Mouse (Mus musculus): ENCODE data around the gene Terb2. TPM values are rescaled to one million over a fixed set of nuclear protein-coding genes. Genes with fewer than 3 reads are reported as not detected.

Gene Terb2
- total RNA-seq, 2 experiments from 2014 or later: not detected

DNA sequence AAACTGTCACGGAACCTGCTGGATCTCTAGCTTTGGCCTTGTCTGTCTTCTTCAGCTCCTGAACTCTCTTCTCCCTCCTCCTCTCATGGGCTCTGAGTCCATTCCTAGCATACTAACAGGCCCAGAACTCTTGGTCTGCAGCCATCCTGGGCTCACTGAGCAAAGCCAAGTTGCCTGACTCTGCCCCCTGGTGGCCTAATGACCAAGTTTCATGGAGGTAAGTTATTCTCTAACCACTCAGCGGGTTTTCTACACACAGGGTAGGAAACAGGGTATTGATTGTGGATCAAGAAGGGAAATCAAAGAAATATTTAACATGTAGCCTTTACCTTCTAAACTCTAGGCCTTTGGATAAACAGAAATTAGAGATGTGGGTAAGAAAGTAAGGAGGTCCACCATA is 25.4 kb upstream of the Terb2 start, which contains the start of gene Trim69:
Gene Trim69 (plus strand): TSS at position 21 of the 400 bp plus-strand sequence.
- peak; percentile 66 for ATAC-seq (replicated peaks; ENCODE audit: poor library complexity)

DNA sequence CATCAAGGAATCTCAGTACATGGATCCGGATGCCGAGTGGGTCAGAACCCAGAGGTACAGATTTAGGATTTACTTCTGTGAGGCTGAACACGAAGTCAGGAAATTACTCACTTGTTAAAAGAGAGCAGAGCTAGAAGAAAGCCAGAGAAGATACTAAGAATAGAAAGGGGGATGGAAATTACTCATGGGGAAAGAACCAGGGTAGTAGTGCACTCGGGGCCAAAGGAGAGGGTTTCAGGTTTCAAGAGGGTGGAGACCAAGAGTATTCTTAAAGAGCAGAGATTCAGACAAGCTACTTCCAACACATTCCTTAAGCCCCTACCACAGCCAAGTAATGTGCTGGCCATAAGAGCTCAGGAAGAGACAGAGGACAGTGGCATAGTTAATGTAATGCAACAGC is 24.5 kb upstream of the Terb2 start:
- ATAC-seq (replicated peaks; ENCODE audit: poor library complexity): no peak

DNA sequence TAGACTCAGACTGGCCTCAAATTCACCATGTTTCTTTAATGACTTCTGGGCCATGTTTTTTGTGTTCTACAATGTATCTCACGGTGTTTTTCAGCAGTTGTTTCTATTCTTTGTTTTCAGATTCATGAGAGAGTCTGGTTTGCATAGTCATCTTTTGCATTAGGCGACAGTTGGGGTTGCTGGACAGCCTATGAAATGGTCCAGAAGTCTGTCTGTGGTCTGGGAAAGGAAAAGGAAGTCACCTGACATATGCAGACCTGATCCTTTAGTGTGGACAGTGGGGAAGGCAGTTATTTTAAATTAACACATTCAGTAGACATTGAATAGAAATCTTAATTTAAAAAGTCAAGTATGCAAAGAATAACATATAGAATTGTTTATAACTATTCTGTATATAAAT is 23.5 kb upstream of the Terb2 start:
- no peak for ATAC-seq (replicated peaks; ENCODE audit: poor library complexity)

DNA sequence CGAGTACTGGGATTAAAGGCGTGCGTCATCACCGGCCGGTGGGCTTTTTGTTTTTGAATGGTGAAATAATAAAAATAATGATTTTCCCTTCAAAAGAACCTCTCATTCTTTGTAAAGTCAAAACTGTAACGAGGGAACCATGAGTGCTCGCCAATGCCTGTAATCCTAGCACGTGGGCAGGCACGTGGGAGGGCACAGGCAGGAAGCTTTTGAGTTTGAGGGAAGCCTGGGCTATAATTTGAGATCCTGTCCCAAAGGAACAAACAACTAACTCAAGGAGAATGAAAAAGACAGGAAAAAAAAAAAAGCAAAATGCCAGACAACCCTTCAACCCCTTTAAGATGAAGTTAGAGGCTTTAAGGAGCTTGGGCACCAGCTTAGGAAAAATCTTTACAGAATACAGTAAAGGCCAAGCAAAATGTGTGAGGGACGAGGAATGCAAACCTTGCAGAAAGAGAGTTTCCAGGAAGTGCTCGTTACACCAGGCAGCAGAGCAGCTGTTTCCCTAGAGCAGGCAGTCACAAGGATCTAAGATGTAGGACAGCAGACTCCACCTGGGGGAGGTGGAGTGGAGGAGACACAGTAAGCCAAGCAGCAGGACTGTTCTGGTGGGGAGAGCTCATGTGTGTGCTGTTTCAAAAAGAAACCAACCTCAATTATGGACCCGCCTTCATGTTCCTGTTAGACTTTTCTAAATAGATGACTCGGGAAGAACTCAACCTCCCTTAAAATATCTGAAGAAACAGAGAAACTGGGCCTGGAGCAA is 22.5 kb upstream of the Terb2 start:
- ATAC-seq (replicated peaks; ENCODE audit: poor library complexity): peak; percentile 38

DNA sequence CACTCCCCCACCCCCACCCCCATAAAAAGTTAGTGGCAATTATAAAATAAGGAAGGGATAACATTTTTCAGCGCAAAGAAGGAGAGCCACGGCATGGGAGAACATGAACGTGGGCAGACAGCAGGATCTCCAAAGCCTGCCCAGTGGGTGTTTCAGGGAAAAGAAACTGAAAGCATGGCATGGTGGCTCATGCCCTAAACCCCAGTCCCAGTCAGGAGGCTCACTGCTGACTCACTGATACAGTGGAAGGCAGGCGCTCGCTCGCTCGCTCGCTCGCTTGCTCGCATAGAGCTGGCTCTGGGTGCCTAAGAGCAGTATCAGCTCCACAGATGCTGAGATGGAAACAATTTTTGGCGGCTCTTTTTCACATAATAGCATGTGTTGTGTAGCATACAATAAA is 21.8 kb upstream of the Terb2 start:
- peak; percentile 87 for ATAC-seq (replicated peaks; ENCODE audit: poor library complexity)

DNA sequence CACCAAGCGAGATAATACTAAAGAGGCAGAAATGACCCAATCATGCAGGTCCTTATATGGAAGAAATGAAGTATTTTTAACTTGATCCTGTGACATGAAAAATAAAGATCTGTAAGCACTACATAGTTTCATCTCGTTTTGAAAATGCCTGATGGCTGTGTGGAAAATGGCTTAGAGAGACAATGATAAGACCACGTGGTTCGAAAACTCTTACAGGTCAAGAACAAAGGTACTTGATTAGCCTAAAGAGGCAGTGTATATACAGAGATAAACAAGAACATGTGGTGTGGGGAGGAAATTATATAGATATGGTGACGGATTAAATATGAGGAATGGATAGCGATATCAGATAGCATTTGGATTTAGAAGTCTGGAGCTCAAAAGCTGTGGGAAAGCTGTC is 14.8 kb upstream of the Terb2 start:
- ATAC-seq (replicated peaks; ENCODE audit: poor library complexity): no peak

DNA sequence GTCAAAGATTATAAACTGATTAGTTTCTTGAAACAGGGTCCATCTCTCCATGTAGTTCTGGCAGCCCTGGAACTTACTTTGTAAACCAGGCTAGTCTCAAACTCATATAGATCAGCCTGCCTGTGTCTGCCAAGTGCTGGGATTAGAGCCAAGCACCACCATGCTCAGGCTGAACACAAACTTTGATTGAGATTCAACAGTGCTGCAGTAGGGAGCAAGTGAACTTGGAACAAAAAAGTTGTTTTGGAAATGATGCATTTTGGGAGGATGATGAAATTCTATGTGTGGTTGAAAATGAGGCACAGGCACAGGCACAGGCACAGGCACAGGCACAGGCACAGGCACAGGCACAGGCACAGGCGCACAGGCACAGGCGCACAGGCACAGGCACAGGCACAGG is 13.9 kb upstream of the Terb2 start:
- no peak for ATAC-seq (replicated peaks; ENCODE audit: poor library complexity)

DNA sequence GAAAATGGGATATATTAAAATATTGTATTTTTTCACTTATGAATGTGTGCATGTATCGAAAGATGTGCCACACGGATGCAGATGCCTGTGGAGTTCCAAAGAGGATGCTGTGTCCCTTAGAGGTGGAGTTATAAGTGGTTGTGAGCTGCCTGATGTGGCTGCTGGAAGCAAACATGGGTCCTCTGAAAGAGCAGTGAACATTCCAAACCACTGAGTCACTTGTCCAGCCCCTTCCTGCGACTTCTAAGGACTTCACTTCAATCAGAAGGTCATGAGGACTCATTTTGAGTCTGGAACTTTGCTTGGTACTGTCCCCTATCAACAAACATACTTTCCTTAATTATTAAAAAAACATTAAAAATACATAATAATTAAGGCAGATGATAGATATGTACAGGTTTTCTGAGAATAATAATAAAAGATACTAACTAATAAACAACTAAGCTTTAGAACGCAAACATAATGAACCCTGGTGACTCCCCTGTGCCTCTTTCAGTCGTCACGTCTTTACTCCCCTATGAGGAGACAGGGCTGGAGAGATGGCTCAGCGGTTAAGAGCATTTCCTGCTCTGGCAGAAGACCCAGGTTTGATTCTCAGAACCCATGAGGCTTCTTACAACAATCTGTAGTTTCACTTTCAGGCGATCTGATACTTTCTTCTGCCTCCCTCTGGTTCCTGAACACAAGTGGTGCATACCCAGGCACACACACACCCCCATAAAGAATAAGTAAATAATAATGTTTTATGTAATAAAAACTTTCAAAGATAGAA is 5.8 kb upstream of the Terb2 start:
- peak; percentile 39; the same call in 1 of the 2 replicates for ATAC-seq (replicated peaks; ENCODE audit: poor library complexity)

DNA sequence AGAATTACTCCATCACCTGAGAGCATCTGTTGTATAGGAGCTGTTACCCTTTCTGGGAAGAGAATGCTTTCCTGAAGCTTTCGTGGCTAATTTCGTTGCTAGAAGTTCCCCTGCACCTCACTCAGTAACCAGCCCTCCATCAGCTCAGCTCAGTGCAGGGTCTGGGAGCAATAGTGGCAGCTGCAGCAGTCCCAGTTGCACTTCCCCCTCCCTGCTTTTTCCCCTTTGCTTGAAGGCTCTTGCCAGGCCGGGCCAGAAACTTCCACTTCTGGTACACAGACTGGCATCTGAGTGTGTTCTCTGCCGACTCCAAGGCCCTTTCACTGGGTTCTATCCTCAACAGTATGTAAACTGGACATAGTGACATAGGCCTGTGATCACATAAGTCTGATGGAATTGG is 986 bp upstream of the Terb2 start:
- ATAC-seq (replicated peaks; ENCODE audit: poor library complexity): peak; percentile 62

DNA sequence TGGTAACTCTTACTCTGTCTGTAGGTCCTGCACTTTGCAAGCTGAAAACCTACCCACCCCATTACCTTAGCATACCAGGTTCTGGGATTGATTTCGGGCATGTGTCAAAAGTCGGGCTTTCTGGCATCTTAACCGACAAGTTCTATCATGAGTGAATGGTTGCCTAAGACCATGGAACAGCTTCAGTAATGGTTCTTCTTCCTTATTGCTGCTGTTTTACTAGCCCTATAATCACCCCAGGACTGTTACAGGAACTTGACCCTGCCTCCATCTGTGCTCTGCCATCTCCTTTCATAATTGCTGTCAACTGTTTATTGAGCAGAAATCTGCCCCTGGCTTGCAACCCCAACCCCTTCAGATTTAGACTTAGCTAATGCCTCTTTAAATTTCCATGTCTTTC is 679 bp downstream of the Terb2 start:
- no peak for ATAC-seq (replicated peaks; ENCODE audit: poor library complexity)

DNA sequence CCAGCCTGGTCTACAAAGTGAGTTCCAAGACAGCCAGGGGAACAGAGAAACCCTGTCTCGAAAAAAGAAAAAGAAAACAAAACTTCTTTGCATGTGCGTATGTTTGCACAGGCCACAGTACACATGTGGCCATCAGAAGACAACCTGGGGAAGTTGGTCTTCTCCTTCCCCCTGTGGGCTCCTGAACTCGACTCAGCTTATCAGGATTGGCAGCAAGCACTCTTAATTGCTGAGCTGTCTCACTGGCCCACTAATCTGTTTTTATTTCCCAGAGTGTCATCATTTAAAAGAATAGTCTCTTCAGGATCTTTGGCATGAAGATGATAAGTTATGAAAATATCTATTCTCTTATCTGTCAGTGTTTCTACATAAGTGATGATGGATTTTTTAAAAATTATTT is 5.8 kb downstream of the Terb2 start:
- no peak for ATAC-seq (replicated peaks; ENCODE audit: poor library complexity)

DNA sequence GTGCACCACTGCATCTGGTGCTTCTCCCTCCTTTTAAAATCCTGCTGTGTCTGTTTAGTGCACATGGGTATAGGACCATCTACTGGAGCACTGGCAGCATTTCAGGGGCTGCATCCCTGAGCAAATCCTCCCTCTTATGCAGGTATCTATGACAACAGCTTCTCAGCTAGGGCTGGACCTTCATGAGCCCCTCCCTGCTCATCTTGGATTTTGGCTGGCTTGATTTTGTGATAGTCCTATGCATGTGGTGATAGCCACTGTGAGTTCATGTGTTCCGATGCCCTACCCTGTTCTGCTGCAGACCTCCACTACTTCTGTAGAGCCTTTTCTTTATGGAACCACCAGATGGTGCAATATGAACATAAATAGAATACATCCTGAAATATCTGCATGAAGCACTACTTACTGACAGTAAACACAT is 8.4 kb downstream of the Terb2 start:
- ATAC-seq (replicated peaks; ENCODE audit: poor library complexity): peak; percentile 98

DNA sequence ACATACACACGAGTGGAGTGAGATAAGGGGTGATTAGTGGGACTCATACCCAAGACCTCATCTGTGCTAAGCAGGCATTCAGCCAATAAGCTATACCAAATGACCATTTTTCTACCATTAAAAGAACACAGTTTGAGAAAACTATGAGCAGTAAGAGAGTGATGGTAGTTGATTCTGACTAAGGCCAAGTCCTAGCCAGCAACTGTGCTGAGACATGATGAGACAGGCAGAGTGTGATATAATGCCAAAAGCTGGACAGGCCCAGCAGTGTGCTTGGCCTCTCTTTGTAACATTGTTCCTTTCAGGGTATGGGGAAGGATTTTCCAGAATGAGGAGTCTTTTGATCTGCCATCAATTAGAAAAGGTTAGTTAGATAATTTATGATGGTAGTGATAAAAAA is 15.4 kb downstream of the Terb2 start:
- ATAC-seq (replicated peaks; ENCODE audit: poor library complexity): no peak

DNA sequence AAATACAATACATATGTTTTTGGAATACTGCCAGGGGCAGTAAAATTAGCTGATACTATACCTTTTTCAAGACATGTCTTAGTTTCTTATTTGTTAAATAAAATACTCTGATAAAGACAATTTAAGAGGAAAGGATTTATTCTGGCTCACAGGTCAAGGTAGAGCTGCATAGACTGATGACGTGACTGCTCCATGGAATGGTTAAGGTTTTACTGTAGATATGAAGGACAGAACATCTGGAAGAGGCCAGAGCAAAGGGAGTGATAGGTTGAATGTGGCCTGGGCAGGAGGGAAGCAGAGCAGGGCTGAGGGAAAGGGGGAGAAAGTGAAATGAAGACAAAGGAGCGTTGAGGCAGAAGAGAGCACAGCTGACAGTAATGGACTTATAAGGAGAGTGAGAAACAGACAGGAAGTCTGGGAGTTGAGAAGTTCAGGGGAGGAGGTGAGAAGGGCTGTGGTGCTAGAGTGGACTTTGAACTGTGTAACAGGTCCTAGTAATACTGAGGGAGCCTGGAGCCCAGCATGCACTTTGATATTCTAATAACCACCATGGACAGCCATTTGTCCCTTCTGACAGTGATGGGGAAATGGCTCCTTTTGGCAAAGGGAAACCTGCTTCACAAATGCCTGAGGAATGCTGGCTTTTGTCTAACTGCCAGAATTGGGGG is 20.5 kb downstream of the Terb2 start:
- ATAC-seq (replicated peaks; ENCODE audit: poor library complexity): no peak

DNA sequence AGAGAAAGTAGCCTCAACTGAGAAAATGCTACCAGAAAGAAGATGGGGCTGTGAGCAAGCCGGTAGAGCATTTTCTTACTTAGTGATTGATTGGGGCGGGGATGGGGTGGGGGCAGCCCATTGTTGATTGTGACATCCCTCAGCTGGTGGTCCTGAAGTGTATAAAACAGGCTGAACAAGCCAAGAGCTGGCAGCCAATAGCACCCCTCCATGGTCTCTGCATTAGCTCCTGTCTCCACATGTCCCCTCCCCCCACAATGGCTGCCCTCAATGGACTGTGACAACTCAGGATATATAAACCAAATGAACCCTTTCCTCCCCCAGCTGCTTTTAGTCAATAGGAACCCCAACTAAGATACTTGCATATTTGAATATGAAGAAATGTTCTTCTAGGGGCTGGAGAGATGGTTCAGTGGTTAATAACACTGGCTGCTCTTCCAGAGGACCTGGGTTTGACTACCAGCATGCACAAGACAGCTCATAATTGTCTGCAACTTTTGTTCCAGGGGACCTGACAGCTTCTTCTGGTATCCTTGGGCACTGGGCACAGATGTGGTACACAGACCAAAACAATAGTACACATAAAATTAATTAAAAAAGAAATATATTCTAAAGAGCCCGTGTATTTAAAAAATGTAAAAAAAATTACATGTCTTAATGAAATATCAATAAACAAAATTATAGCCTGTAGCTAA is 24.6 kb downstream of the Terb2 start:
- ATAC-seq (replicated peaks; ENCODE audit: poor library complexity): no peak

DNA sequence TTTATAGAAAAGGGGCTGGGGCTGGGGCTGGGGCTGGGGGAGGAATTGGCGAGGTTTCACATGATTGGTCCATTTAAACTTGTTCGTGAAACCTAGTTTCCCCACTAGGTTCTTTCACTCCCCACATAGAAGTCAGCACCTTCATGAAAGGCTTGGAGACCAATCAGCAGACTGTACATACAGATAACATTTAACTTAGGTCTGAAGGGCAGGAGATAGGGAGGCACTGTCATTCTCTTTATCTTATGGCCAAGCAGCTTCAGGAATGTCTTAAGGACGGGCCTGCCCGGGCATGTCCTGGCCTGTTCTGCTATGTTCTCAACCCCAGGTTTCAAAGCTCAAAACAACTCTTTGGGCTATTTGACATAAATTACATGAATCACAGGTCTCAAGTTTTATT is 31.0 kb downstream of the Terb2 start:
- ATAC-seq (replicated peaks; ENCODE audit: poor library complexity): peak; percentile 87

DNA sequence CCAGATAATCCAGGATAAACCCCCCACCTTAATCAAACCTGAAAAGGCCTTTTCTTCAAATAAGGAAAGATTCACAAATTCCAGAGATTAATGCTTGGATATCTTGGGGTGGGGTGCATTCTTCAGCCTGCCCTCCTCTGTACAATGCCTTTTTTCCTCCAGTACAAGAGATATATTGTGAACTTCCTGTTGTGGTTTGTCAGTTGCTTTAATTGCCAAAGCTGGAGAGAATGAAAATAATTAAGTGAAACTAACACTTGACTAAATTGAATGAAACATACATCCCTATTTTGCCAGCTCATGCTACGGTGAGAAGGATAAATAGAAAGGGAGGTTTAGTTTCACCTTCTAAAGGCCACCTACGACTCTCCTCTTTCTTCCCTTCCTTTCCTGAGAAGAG is 32.2 kb downstream of the Terb2 start:
- ATAC-seq (replicated peaks; ENCODE audit: poor library complexity): peak; percentile 30

DNA sequence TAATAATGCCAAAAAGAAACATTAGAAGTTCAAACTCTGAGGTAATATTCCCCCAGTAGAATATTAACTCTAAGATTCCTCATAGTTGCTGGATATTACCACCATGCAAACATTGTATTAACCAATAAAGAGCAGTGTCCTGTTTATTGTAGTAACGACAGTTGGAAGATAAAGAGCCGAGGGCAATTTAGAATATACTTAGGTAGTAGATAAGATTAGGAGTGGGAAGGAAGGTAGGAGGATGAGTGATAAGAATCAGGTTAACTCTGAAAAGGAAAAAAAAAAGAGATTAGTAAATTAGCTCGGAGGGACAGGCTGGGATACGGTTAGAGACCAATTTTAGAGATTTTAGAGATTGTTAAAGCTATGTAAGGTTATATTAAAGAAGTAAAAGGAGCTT is 35.3 kb downstream of the Terb2 start:
- no peak for ATAC-seq (replicated peaks; ENCODE audit: poor library complexity)

DNA sequence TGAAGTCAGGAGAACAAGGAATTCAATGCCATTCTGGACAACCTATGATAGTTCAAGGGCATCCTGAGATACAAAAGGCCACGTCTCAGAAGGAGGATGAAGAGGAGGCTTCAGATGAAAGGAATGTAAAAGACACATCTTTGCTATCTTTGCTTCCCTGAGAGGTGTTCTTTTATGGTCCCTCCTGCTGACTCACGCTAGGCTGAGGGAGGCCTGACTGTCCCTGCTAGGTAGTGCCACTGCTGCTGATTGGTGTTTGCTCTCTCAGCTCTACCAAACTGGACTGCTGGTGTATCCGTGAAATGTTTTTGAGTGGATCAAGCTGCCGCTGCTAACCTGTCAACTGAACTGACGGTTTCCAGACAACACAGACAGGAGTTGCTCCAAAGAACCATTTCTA is 35.7 kb downstream of the Terb2 start:
- no peak for ATAC-seq (replicated peaks; ENCODE audit: poor library complexity)

DNA sequence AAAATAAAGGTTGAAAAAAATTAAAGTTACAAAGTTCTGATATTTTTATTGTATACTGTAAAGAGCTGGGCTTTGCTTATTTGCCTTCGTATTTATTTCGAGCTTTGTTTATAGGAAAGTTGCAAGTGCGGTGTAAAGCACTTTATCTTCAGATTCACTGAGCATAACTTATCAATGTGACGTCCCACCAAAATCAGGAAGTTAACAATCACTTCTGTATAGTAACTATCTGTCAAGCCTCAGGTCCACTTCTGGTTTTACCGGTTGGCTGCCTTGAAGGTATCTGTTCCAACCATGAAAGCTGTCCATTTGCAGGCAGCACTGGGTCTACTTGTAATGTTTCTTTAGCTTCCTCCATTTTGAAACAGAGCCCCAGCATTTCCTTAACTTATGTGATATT is 36.2 kb downstream of the Terb2 start:
- ATAC-seq (replicated peaks; ENCODE audit: poor library complexity): peak; percentile 45

DNA sequence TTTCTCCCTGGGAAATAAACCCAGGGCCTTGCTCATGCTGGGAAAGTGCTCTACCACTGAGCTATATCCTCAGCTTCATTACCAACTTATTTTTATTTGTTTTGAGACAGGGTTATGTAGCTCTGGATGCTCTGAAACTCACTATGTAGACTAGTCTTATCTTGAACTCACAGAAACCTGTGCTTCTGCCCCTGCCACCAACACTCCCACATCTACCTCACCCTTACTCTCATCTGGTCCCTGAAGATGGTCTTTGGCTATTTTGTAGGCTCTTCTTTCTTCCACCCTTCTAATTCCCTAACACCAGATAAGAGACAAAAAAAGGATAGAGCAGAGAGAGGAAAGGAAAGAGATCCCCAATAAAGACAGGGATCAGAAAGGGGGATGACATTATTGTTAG is 37.6 kb downstream of the Terb2 start:
- ATAC-seq (replicated peaks; ENCODE audit: poor library complexity): peak; percentile 45; the same call in 1 of the 2 replicates
